Mouse (Mus musculus) stomach, embryonic 15.5 days (tissue): ENCODE measurements around the gene Kcne4. TPM values are rescaled to one million over a fixed set of nuclear protein-coding genes. Genes with fewer than 3 reads are reported as not detected.

Source experiments
- ATAC-seq: fragments of 200-750 bp; cut with Nextera tagmentation; 2 replicates; pipeline ENCODE4 v1.8.0; 2017; ENCODE audit warnings: low read depth, moderate number of reproducible peaks, moderate TSS enrichment; ENCODE audit not compliant: insufficient read depth, low FRiP score
- H3K27ac ChIP-seq: fragments of 300-500 bp; sonication (generic); 2 replicates; pipeline ENCODE4 v1.5.1; 2015; ENCODE audit warnings: mild to moderate bottlenecking, inconsistent platforms
- H3K27me3 ChIP-seq: fragments of 300-500 bp; sonication (generic); replicated peaks from 2 replicates; pipeline ENCODE4 v1.6.1; 2015; ENCODE audit warnings: inconsistent platforms
- H3K36me3 ChIP-seq: fragments of 300-500 bp; sonication (generic); 2 replicates; pipeline ENCODE4 v1.6.1; 2015; ENCODE audit warnings: inconsistent platforms
- H3K4me1 ChIP-seq: fragments of 300-500 bp; sonication (generic); 2 replicates; pipeline ENCODE4 v1.6.1; 2015; ENCODE audit warnings: inconsistent platforms
- H3K4me2 ChIP-seq: fragments of 300-500 bp; sonication (generic); 2 replicates; pipeline ENCODE4 v1.6.1; 2015; ENCODE audit warnings: mild to moderate bottlenecking, inconsistent platforms
- H3K4me3 ChIP-seq: fragments of 300-500 bp; sonication (generic); replicated peaks from 2 replicates; pipeline ENCODE4 v1.5.1; 2015; ENCODE audit warnings: inconsistent platforms
- H3K9ac ChIP-seq: fragments of 300-500 bp; sonication (generic); 2 replicates; pipeline ENCODE4 v1.6.1; 2015; ENCODE audit warnings: inconsistent platforms
- H3K9me3 ChIP-seq: fragments of 300-500 bp; sonication (generic); 2 replicates; pipeline ENCODE4 v1.6.1; 2016; ENCODE audit warnings: inconsistent platforms
- WGBS: fragments of 180-500 bp; shearing (Covaris S2); methylation state at CpG from one replicate; pipeline ENCODE4 v1.1.7; 2015; 5-methylcytosine and 5-hydroxymethylcytosine counted together
- polyA plus RNA-seq: library from polyadenylated mRNA; unstranded; fragments of >200 nt; fragmentation: Nextera tagmentation; extraction: Ambion mirVana; gene quantifications from 2 replicates; pipeline ENCODE4 v1.2.1, GENCODE M21; 2015

Kcne4 gene
- polyA plus RNA-seq, 1 experiment from 2014 or later = 8.0 TPM

GRCm38 (mm10) chr1:78821111-78821510, 4.6 kb downstream of the Kcne4 start:
- Histone ChIP-seq H3K4me1 (peaks cover 19% of the 10 kb centered on the region), H3K9ac (no peak overlapping the region), H3K4me2 (no peak overlapping the region), H3K27me3 (no peaks in the 10 kb centered on the region), H3K9me3 (no peaks in the 10 kb centered on the region), H3K4me3 (no peak overlapping the region), H3K36me3 (no peaks in the 10 kb centered on the region), H3K27ac (peak overlapping the region; percentile 64)
- 61% methylated on average over 9 of the region's 9 CpGs for WGBS
- ATAC-seq = no peak

- Histone ChIP-seq H3K27me3 (no peaks in the 10 kb centered on the region), H3K4me2 (no peak overlapping the region), H3K27ac (no peak overlapping the region), H3K9ac (no peak overlapping the region), H3K36me3 (no peaks in the 10 kb centered on the region), H3K4me1 (peaks cover 19% of the 10 kb centered on the region), H3K9me3 (no peaks in the 10 kb centered on the region), H3K4me3 (no peak overlapping the region)
- ATAC-seq = no peak
- 86% methylated on average over 15 of the region's 15 CpGs for WGBS
Observed at GRCm38 (mm10) chr1:78821733-78822430, 5.3 kb downstream of the Kcne4 start.

GRCm38 (mm10) chr1:78825246-78825645, 8.7 kb downstream of the Kcne4 start:
- no peaks in the 10 kb centered on the region for H3K36me3 ChIP-seq
- no peak for ATAC-seq

GRCm38 (mm10) chr1:78838468-78838867, 21.9 kb downstream of the Kcne4 start:
- H3K4me2 ChIP-seq = no peak overlapping the region
- WGBS = 85% methylated on average over 3 of the region's 3 CpGs
- no peaks in the 10 kb centered on the region for H3K9me3 ChIP-seq
- ATAC-seq = no peak
- H3K36me3 ChIP-seq = no peaks in the 10 kb centered on the region
- no peaks in the 10 kb centered on the region for H3K27me3 ChIP-seq
- H3K9ac ChIP-seq = no peak overlapping the region
- H3K27ac ChIP-seq = no peak overlapping the region
- H3K4me3 ChIP-seq = no peak overlapping the region
- H3K4me1 ChIP-seq = no peaks in the 10 kb centered on the region

More at GRCm38 (mm10) chr1:78825246-78825645, 8.7 kb downstream of the Kcne4 start:
- Histone ChIP-seq H3K9me3 (no peaks in the 10 kb centered on the region), H3K4me3 (no peak overlapping the region), H3K27me3 (no peaks in the 10 kb centered on the region), H3K4me1 (peaks cover 2% of the 10 kb centered on the region; the same call in 1 of the 2 replicates), H3K27ac (no peak overlapping the region), H3K9ac (no peak overlapping the region), H3K4me2 (no peak overlapping the region)
- 77% methylated on average over 3 of the region's 3 CpGs for WGBS

- no peak overlapping the region for H3K4me3 ChIP-seq
- no peak for ATAC-seq
- 51% methylated on average over 2 of the region's 2 CpGs for WGBS
- H3K27me3 ChIP-seq = no peaks in the 10 kb centered on the region
- H3K4me1 ChIP-seq = no peaks in the 10 kb centered on the region
- H3K9ac ChIP-seq = no peak overlapping the region
- no peaks in the 10 kb centered on the region for H3K36me3 ChIP-seq
- H3K27ac ChIP-seq = no peak overlapping the region
- H3K9me3 ChIP-seq = no peaks in the 10 kb centered on the region
- no peak overlapping the region for H3K4me2 ChIP-seq
Observed at GRCm38 (mm10) chr1:78840769-78841168, 24.2 kb downstream of the Kcne4 start.

- H3K4me1 ChIP-seq = no peaks in the 10 kb centered on the region
- ATAC-seq = no peak
- no peak overlapping the region for H3K4me2 ChIP-seq
- H3K9me3 ChIP-seq = no peaks in the 10 kb centered on the region
- no peaks in the 10 kb centered on the region for H3K27me3 ChIP-seq
- WGBS = 87% methylated on average over 1 of the region's 1 CpGs
- no peak overlapping the region for H3K27ac ChIP-seq
- H3K36me3 ChIP-seq = no peaks in the 10 kb centered on the region
- no peak overlapping the region for H3K9ac ChIP-seq
- H3K4me3 ChIP-seq = no peak overlapping the region
Observed at GRCm38 (mm10) chr1:78845661-78846060, 29.1 kb downstream of the Kcne4 start.

GRCm38 (mm10) chr1:78846471-78846870, 29.9 kb downstream of the Kcne4 start:
- WGBS = 40% methylated on average over 2 of the region's 2 CpGs
- H3K9ac ChIP-seq = no peak overlapping the region
- no peaks in the 10 kb centered on the region for H3K27me3 ChIP-seq

GRCm38 (mm10) chr1:78852408-78853093, 36.0 kb downstream of the Kcne4 start:
- Histone ChIP-seq H3K4me3 (no peak overlapping the region), H3K4me1 (no peaks in the 10 kb centered on the region), H3K9me3 (no peaks in the 10 kb centered on the region), H3K9ac (no peak overlapping the region), H3K4me2 (no peak overlapping the region), H3K27ac (no peak overlapping the region), H3K36me3 (no peaks in the 10 kb centered on the region), H3K27me3 (no peaks in the 10 kb centered on the region)
- ATAC-seq = peak; percentile 31; the same call in 1 of the 2 replicates
- WGBS = 57% methylated on average over 17 of the region's 17 CpGs

More at GRCm38 (mm10) chr1:78846471-78846870, 29.9 kb downstream of the Kcne4 start:
- Histone ChIP-seq H3K9me3 (no peaks in the 10 kb centered on the region), H3K4me2 (no peak overlapping the region), H3K27ac (no peak overlapping the region), H3K4me3 (no peak overlapping the region), H3K4me1 (no peaks in the 10 kb centered on the region), H3K36me3 (no peaks in the 10 kb centered on the region)
- ATAC-seq = no peak

GRCm38 (mm10) chr1:78853094-78853445, 36.5 kb downstream of the Kcne4 start:
- Histone ChIP-seq H3K36me3 (no peaks in the 10 kb centered on the region), H3K4me1 (no peaks in the 10 kb centered on the region), H3K4me2 (no peak overlapping the region), H3K4me3 (no peak overlapping the region), H3K27ac (no peak overlapping the region), H3K27me3 (no peaks in the 10 kb centered on the region), H3K9me3 (no peaks in the 10 kb centered on the region), H3K9ac (no peak overlapping the region)
- ATAC-seq = no peak
- 86% methylated on average over 3 of the region's 3 CpGs for WGBS

- Histone ChIP-seq H3K4me1 (no peaks in the 10 kb centered on the region), H3K4me2 (no peak overlapping the region), H3K27ac (no peak overlapping the region), H3K27me3 (no peaks in the 10 kb centered on the region), H3K36me3 (no peaks in the 10 kb centered on the region), H3K9me3 (no peaks in the 10 kb centered on the region), H3K9ac (no peak overlapping the region), H3K4me3 (no peak overlapping the region)
- 44% methylated on average over 1 of the region's 1 CpGs for WGBS
- ATAC-seq = no peak
Observed at GRCm38 (mm10) chr1:78854306-78854705, 37.7 kb downstream of the Kcne4 start.

GRCm38 (mm10) chr1:78859573-78859972, 43.0 kb downstream of the Kcne4 start:
- no peak overlapping the region for H3K27ac ChIP-seq
- H3K27me3 ChIP-seq = no peaks in the 10 kb centered on the region
- 66% methylated on average over 4 of the region's 4 CpGs for WGBS
- no peaks in the 10 kb centered on the region for H3K9me3 ChIP-seq
- H3K36me3 ChIP-seq = no peaks in the 10 kb centered on the region
- no peak overlapping the region for H3K4me2 ChIP-seq
- no peak overlapping the region for H3K9ac ChIP-seq
- ATAC-seq = no peak; the same call in 1 of the 2 replicates
- H3K4me3 ChIP-seq = no peak overlapping the region
- no peaks in the 10 kb centered on the region for H3K4me1 ChIP-seq

- Histone ChIP-seq H3K9me3 (no peaks in the 10 kb centered on the region), H3K9ac (no peak overlapping the region), H3K36me3 (no peaks in the 10 kb centered on the region), H3K27ac (no peak overlapping the region), H3K4me2 (no peak overlapping the region), H3K4me1 (no peaks in the 10 kb centered on the region), H3K27me3 (no peaks in the 10 kb centered on the region), H3K4me3 (no peak overlapping the region)
- WGBS = 60% methylated on average over 7 of the region's 7 CpGs
- ATAC-seq = no peak
Observed at GRCm38 (mm10) chr1:78860056-78860455, 43.5 kb downstream of the Kcne4 start.
